Mouse (Mus musculus) layer of hippocampus, adult 18-20 months (tissue): ENCODE measurements around the gene Ttc39b. TPM values are rescaled to one million over a fixed set of nuclear protein-coding genes. Genes with fewer than 3 reads are reported as not detected.

Source experiments
- DNase-seq, 2 experiments: peaks; one replicate each; pipeline ENCODE4 v3.0.0; 2022; ENCODE audit warnings: low spot score in 2 of 2
- total RNA-seq, 2 experiments: library from RNA; stranded (reverse); gene quantifications; 2 replicates each; pipeline ENCODE4 v1.2.3; 2021

Gene Ttc39b
- total RNA-seq, 2 experiments from 2014 or later: 34.1 to 36.4 TPM

GRCm38 (mm10) chr4:83233181-83234123, 90.6 kb downstream of the Ttc39b start:
- DNase-seq: peak; percentile 84 to 96

- DNase-seq: no peak
These were observed 91.7 kb downstream of the Ttc39b start for GRCm38 (mm10) chr4:83232315-83232880.

- DNase-seq: no peak
These were observed 95.3 kb downstream of the Ttc39b start for GRCm38 (mm10) chr4:83228664-83229283.

- DNase-seq: no peak
These were observed 96.0 kb downstream of the Ttc39b start for GRCm38 (mm10) chr4:83228073-83228472.

- DNase-seq: no peak
These were observed 98.3 kb downstream of the Ttc39b start for GRCm38 (mm10) chr4:83225633-83226360.

GRCm38 (mm10) chr4:83224242-83224641, 99.8 kb downstream of the Ttc39b start:
- no peak for DNase-seq

GRCm38 (mm10) chr4:83223197-83223596, 100.9 kb downstream of the Ttc39b start:
- DNase-seq: no peak

GRCm38 (mm10) chr4:83220761-83221557, 103.1 kb downstream of the Ttc39b start:
- DNase-seq: no peak

GRCm38 (mm10) chr4:83219253-83219652, 104.8 kb downstream of the Ttc39b start:
- no peak for DNase-seq

GRCm38 (mm10) chr4:83217128-83217527, 106.9 kb downstream of the Ttc39b start:
- no peak for DNase-seq

- DNase-seq: no peak
These were observed 107.7 kb downstream of the Ttc39b start for GRCm38 (mm10) chr4:83216381-83216780.

- DNase-seq: no peak
These were observed 108.3 kb downstream of the Ttc39b start for GRCm38 (mm10) chr4:83215776-83216175.

GRCm38 (mm10) chr4:83214822-83215558, 109.1 kb downstream of the Ttc39b start:
- peak in 1 of 2 experiments; percentile 14 for DNase-seq

GRCm38 (mm10) chr4:83213752-83214151, 110.3 kb downstream of the Ttc39b start:
- DNase-seq: no peak

- DNase-seq: no peak
These were observed 112.3 kb downstream of the Ttc39b start for GRCm38 (mm10) chr4:83211709-83212108.

- no peak for DNase-seq
These were observed 113.6 kb downstream of the Ttc39b start for GRCm38 (mm10) chr4:83210437-83210836.

- peak; percentile 20 to 63 for DNase-seq
These were observed 117.1 kb downstream of the Ttc39b start for GRCm38 (mm10) chr4:83206803-83207586.

- no peak for DNase-seq
These were observed 117.6 kb downstream of the Ttc39b start for GRCm38 (mm10) chr4:83206416-83206802.

GRCm38 (mm10) chr4:83199391-83199790, 124.7 kb downstream of the Ttc39b start:
- DNase-seq: peak in 1 of 2 experiments; percentile 11
